Mouse (Mus musculus) 3T3-L1 (cell line): ENCODE results near the gene Hp1bp3.
A peak's percentile ranks its signal among the peaks of the same experiment; 100 is the strongest.

ENCODE experiments used
- DNase-seq: peaks from one replicate; pipeline ENCODE4 v3.0.0-alpha.2; 2015; ENCODE audit warnings: low read depth, low spot score

The Hp1bp3 gene

DNA sequence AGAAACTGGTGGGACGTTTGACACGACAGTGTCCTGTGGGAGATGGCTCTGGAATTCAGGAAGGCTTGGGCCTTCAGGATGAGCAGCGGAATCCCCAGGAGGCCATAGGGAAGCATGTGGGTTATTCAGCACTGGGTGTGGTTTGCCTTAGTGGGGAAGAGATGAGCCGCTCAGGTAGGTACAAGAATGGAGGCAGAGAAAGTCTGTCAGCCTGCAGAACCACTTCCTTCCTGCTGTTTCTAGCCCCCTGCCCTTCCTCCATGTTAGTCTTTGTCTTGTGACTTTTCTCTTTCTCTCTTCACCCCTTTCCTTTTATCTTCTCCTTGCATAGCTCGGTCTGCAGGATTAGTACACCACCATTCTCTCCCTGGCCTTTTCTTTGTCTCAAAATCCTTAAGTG, 6.3 kb downstream of the Hp1bp3 start:
- DNase-seq: no peak

- no peak for DNase-seq
These were observed 7.5 kb downstream of the Hp1bp3 start for GRCm38 (mm10) chr4:138223623-138224022.

DNA sequence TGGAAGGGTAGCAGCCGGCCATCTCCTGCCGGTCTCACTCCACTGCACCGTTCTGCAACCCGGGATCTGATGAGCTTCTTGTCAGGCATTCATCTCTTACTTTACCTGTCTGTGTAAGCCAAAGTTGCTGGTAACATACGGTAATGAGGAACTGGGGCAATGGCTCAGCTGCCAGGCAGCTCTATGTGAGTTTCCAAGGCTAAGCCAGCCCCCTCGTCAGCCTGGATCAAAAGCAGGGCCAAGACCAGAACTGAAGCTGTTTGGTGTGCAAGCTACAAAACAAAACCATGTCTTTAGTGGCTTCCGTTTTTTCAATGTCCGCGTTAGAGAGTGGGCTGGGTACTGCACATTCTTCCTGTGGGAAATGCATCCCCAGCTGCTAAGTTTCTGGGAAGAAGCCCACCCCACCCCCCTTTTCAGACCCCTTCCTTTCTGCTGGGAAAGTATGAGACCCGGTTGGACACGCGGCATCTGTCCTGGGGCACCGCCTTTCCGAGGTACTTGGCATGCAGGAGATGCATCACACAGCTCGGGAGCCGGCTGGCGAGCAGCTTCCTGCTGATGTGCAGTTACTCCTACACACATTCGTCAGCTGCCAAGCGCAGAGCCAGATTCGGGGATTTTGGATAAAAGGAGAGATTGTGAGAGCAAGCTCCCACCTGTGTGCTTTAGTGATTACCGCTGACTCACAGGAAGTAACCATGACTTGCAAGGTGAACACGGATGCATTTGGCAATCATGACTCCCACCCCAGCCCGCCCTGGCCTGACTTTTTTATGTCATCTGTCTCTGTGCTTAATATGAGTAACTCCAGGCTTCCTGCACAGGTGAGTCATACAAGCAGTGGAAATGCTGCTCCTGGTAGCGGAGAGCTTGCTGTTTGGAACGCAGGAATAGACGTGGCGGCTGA, 30.9 kb downstream of the Hp1bp3 start:
- DNase-seq: peak; percentile 6

DNA sequence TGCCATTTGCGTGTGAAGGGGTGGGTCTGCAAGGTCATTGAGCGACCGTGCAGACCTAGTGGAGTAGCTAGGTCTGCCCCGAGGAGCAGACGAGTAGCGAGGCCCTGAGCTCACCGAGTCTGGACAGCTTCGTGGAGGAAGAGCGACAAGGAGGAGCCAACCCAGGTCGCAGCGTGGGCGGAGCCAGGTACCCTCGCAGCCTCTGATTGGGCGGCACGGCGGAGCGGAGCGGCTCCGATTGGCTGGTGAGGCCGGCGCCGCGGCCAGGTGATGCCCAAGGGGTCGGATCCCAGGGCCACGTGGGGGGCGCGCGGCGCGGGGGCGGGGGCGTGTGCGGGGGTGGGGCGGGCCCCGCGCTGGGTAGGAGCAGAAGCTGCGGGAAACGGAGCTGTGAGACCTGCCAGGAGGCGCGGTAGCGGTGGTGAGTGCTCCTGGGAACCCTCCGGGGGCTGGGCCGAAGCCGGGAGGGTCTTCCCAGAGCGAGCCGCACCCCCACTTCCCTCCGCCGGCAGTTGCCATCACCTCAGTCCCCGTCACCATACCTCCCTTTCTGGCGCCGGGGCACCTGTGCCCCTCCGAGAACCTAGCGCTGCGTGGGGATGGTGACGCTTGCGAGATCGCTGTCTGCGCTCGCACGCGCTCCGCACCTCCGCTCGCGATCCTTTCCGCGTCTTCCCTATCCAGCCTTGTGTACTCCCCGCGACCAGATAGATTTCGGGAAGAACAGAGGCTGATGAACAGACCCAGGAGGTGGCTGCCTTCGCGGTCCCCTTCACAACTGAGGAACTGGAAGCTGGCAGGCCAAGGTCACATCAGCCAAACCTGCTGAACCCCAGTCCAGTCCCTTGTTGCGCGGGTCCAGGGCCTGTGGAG, 34.2 kb downstream of the Hp1bp3 start, which contains the start of the genes Sh2d5 and Kif17:
Gene Sh2d5 (plus strand): TSS at position 316 of the 873 bp plus-strand sequence.
Gene Kif17 (plus strand): TSS at position 348 of the 873 bp plus-strand sequence.
- no peak for DNase-seq

- no peak for DNase-seq
These were observed 35.7 kb downstream of the Hp1bp3 start for GRCm38 (mm10) chr4:138251819-138252218.

DNA sequence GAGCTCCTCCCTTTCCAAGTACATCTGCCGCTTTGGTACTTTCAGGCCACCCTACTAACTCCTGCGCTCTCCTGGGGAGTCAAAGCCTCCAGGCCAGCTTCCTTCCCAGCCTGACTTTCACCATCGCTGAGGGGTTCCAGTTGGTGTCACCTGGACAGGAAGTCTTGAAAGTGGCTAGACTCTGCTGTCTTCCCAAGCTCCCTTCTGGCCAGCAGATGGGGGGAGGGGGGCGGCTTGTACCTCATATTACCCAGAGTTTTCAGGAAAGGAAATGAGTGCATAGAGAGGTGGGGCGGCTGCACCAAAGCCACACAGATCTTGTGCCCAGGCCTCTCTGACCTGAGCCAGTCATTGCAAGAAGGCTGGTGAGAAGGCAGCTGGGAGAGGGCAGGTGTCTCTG, 36.1 kb downstream of the Hp1bp3 start:
- no peak for DNase-seq

GRCm38 (mm10) chr4:138257116-138257687, 41.1 kb downstream of the Hp1bp3 start:
- DNase-seq: no peak

GRCm38 (mm10) chr4:138258663-138259062, 42.6 kb downstream of the Hp1bp3 start:
- no peak for DNase-seq

GRCm38 (mm10) chr4:138259482-138259881, 43.4 kb downstream of the Hp1bp3 start:
- DNase-seq: no peak

- DNase-seq: peak; percentile 55
These were observed 46.0 kb downstream of the Hp1bp3 start for GRCm38 (mm10) chr4:138261843-138262681.

DNA sequence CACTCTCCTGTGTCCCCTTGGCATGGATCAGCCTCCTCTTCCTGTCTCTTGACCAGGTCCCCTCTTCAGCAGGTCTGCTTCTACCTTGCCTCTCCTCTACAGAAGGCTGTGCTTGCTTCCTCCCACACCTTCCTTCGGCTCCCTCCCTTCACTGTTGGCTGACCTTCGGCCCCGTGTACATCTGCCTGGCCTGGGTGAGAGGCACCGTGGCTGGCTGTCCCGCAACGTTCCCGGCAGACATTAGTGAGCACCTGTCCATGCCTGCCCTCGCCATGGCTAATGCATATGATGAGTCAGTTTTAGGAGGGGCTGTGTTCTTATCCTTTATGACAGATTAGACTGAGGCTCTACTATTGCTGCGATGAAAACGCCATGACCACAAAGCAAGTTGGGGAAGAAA, 51.8 kb downstream of the Hp1bp3 start:
- DNase-seq: no peak

DNA sequence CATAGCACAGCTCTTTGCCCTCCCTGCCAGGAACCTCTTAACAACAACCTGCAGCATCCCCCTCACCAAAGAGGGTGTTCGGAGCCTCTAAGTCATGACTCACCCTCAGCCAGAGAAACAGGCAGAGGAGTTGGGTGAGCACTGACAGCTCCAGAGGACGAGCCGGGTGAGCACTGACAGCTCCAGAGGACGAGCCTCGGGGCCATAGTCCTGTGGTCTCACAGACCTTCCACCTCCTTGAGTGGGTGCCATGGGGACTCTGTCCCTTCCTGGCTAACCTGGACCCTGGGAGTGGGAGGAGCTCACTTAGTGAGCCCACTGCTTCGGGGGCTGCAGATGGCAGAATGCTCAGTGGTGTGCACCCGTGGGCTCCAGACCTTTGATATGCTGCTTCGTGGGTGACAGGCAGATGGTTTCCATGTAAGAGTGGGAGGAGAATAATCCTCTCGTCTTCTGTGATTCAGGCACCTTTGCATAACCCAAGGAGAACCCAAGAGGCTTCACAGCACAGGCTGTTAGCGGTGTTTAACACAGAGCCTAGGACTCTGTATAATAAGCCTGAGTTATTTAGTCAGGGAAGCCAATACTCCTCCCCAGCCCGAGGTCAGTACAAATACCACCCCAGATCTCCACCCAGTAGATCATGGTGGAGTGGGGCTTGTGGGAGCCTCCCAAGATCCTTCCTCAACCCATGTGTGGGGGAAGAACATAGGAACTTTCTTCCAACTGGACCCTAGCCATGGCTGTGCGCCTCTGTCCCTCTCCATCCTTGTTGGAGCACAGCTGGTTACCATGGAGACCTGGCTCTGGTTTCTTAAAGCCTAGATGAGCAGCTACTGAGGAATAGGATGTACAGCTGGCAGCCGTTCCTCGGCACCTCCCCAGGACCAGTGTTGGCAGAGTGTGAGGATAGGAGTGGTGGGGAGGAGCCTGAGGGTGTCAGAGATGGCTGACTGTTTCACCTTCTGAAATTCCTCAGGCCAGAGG, 56.2 kb downstream of the Hp1bp3 start:
- DNase-seq: peak; percentile 64

DNA sequence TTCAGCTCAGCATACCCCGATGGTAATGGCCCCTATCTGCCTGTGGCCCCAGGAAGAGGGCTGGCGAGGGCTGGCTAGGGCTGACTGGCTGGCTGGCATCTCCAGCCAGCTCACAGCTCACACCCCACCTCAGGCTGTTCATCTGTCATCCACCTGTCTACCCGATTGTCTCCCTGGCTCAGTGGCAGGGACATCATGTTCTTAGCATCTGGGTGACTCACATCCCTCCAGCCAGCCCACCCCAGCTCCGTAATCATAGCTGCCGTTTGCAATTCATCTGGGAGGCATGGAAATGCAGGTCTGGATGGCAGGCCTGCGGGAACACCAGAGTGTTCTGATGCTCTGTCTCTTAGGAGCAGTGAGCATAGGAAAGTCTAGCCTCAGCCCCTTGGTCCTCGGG, 62.2 kb downstream of the Hp1bp3 start:
- DNase-seq: peak; percentile 10

DNA sequence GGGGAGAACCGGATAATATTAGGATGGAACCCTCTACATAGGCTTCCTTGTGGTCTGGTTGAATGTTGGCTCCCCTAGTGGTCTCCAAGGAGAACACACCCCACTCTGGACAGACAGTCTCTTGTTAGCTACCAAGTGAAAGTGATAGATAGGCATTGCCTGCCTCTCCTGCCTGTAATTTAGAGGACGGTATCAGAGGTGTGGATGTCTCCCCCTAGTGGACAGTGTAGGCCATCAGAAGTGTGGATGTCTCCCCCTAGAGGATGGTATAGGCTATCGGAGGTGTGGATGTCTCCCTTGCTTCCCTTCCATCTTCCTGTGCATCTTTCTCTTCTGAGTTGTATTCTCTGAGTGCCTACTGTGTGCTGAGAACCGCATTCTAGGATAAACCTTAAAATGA, 66.7 kb downstream of the Hp1bp3 start:
- DNase-seq: peak; percentile 89

GRCm38 (mm10) chr4:138286411-138286810, 70.3 kb downstream of the Hp1bp3 start:
- DNase-seq: no peak

DNA sequence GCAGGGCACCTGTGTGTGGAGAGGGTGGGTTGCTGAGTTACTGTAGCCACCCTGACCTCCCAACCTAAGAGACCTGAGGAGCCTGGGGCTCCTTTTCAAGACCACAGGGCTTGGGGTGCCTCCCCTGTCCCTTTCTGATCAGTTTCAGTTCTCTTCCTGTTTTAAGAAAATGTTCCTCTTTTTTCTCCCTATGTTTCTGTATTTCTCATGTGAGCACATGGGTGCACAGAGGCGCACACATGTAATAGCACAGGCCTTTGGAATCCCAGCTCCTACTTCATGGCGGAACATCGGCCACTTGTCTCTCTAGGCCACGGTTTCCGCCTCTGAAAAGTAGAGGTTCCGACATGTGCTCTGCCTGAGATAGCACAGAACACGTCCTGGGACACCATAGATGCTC, 72.6 kb downstream of the Hp1bp3 start:
- DNase-seq: no peak

- no peak for DNase-seq
These were observed 75.9 kb downstream of the Hp1bp3 start for GRCm38 (mm10) chr4:138292028-138292427.

GRCm38 (mm10) chr4:138293261-138293948, 77.3 kb downstream of the Hp1bp3 start:
- no peak for DNase-seq

- no peak for DNase-seq
These were observed 78.0 kb downstream of the Hp1bp3 start for GRCm38 (mm10) chr4:138293949-138294550.
